Mouse (Mus musculus): ENCODE results near the gene Gabrb2. TPM values are rescaled to one million over a fixed set of nuclear protein-coding genes. Genes with fewer than 3 reads are reported as not detected.

Gene Gabrb2
- polyA plus RNA-seq, 1 experiment from 2014 or later: 16.0 TPM

DNA sequence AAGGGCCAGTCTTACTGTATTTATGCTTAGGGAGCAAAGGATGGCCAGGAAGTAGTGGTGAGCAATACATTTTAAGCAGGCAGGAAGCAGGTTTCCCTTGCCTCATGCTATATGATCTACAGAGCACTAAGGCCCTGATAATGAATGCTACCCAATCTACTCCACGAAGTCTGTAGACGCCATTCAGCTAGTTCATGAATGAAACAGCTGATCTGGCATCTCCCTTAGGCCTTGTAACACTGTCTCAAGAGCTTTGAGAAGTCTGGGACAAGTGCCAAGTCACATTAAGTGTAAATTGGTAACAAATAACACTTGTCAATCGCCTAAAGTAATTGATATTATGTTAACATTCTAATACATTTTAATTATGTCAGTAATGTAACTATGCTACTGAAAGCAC lies 234.6 kb downstream of the Gabrb2 start:
- Histone ChIP-seq H3K36me3 (no peaks in the 10 kb centered on the region), H3K9ac (no peak overlapping the region), H3K4me2 (no peak overlapping the region), H3K27me3 (no peaks in the 10 kb centered on the region), H3K9me3 (no peaks in the 10 kb centered on the region), H3K27ac (no peak overlapping the region), H3K4me3 (no peak overlapping the region), H3K4me1 (replicated peaks) (0 out of 2 replicates have a peak, but pooled peaks cover 4% of the 10 kb centered on the region)
- 35% methylated on average over 3 of the region's 3 CpGs for WGBS
- no peak; the same call in 1 of the 2 replicates for ATAC-seq (ENCODE audit: low FRiP score)

DNA sequence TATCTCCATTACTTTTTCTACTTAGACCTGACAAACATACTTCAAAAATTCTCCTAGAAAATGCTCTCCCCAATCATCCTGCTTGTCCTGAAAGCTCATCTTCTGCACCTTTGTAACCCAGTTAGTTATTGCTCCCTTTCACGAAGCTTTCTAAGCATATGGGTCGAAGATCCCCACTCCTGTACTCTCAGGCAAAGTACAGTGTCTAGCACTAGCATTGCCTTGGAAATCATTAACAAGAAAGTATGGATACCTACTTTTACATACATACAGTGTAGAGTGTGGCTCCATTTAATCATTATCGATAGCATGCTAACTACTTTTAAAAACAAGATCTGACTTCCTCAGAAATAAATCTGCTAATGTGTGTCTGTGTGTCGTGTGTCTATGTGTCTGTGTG lies 249.1 kb downstream of the Gabrb2 start:
- H3K4me1 ChIP-seq (replicated peaks): no peaks in the 10 kb centered on the region
- H3K36me3 ChIP-seq: no peaks in the 10 kb centered on the region
- H3K9me3 ChIP-seq: no peaks in the 10 kb centered on the region
- no peaks in the 10 kb centered on the region for H3K27me3 ChIP-seq
- 92% methylated on average over 4 of the region's 4 CpGs for WGBS
- no peak overlapping the region for H3K27ac ChIP-seq
- ATAC-seq (ENCODE audit: low FRiP score): no peak
- no peak overlapping the region for H3K4me3 ChIP-seq
- H3K9ac ChIP-seq: no peak overlapping the region
- no peak overlapping the region for H3K4me2 ChIP-seq

Other genes starting within 250 kb of the Gabrb2 start
- gene Gabra1, start 236.8 kb upstream of the Gabrb2 start, polyA plus RNA-seq (2015; fragmentation: Nextera tagmentation; extraction: Ambion mirVana): 7.1 and 7.7 TPM in 2 replicates
- gene Gabra6, start 98.7 kb upstream of the Gabrb2 start, polyA plus RNA-seq (2015; fragmentation: Nextera tagmentation; extraction: Ambion mirVana): not detected in 2 replicates

All from hindbrain, embryonic 13.5 days (tissue).